Mouse (Mus musculus): ENCODE data around the gene Steap3.

The Steap3 gene

DNA sequence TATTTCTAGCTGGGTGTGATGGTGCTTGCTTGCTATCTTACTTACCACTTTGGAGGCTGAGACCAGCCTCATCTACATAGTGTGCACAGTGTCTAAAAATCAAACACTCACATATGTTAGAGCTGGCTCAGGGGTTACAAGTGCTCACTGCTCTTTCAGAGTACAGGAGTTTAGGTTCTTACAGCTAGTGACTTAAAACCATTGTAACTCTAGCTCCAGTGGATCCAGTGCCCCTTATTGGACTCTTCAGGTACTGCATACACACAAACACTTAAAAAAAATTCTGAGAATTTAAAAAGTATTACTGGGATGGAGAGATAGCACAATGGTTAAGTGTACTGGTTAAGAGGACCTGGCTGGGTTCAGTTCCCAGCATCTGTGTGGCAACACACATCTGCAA is 125.5 kb downstream of the Steap3 start:
- DNase-seq (ENCODE audit: low spot score in 2 of 2), result no peak

DNA sequence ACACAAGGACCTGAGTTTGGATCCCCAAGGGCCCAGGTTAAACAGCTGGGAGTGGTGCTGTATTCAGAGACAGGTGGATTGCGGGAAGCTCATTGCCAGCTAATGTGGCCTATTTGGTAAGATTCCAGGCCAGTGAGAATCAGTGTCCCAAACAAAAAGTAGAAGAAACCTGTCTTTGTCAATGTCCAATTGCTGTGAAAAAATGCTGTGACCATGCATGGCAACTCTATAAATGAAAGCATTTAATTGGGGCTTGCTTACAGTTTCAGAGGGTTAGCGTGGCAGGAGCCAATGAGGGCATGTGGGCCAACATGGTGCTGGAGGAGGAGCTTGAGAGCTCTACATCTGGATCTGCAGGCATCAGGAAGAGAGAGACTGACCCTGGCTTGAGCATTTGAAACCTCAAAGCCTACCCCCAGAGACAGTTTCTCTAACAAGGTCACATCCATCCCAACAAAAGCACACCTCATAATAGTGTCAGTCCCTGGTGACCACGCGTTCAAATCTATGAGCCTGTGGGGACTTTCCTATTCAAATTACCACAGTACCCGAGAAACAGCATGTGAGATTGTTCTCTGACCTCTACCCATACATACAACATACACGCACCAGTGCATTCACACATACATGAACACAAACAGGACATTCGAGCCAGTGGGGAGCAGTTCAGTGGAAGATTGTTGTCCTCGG is 126.8 kb downstream of the Steap3 start:
- no peak for DNase-seq (ENCODE audit: low spot score in 2 of 2)

DNA sequence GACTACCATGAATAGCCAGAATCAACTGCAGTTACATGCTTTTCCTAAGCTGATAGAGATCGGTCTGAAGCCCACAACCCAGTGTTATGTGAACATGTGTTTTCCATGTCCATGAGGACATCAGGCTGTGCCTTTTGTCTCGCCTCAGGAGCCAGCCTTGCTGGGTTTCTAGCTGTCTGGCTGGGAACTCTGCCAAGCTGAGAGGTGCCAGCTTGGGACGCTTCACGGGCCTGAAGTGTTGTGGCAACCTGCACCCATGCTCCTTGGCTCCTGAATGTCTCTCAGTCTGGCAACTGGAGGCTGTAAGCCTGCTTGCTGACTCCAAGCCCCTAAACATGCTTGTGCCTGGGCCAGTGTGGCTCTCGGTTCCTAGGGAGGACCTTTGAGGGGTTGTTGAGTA is 130.0 kb downstream of the Steap3 start:
- no peak for DNase-seq (ENCODE audit: low spot score in 2 of 2)

Data from right cerebral cortex, postnatal 36 days (tissue).